Mouse (Mus musculus) naive thymus-derived CD4-positive, alpha-beta T cell, adult 2 months (primary cell): ENCODE data around the gene Qrsl1.
A peak's percentile ranks its signal among the peaks of the same experiment; 100 is the strongest.

Experiments used
- DNase-seq: peaks from one replicate; pipeline ENCODE4 v3.0.0-alpha.2; 2011; ENCODE audit warnings: low read depth

The Qrsl1 gene

GRCm38 (mm10) chr10:43870752-43871151, 30.8 kb downstream of the Qrsl1 start:
- DNase-seq: peak; percentile 65

GRCm38 (mm10) chr10:43856351-43856750, 45.2 kb downstream of the Qrsl1 start:
- no peak for DNase-seq

DNA sequence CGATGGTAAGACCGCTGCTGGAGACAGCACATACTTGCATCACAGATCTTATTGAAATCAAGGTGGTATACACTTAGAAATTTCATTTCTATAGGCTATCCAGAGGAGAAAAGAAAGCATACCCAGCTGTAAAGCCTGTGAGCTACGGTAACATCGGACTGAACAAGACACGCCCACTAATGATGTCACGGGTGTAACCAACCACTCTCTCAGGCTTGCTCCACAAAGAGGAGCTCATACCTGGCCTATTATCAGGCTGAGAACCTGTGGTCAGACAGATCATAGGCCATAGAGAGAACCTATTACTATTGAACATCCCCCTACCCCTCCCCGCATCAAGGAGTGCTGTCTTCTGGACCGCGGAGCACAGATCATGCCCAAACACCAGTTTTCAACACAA, 45.6 kb downstream of the Qrsl1 start:
- DNase-seq: no peak

DNA sequence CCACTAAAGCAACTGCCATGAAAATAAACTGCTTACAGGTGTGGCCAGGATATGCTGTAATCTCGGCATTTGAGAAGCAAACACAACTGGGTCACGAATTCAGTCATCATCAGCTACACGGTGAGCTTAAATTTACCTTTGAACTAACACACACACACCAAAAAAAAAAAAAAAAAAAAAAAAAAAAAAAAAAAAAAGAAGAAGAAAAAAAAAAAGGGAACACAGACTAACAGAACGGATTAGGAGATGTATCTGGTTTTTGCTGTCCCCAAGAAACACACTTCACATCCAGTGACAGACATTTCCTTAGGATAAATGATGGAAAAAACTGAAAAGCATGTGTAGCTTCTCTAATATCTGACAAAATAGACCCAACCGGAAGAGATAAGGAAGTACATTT, 49.6 kb downstream of the Qrsl1 start:
- no peak for DNase-seq

GRCm38 (mm10) chr10:43849478-43849877, 52.1 kb downstream of the Qrsl1 start:
- no peak for DNase-seq

GRCm38 (mm10) chr10:43846141-43846622, 55.4 kb downstream of the Qrsl1 start:
- DNase-seq: no peak

- no peak for DNase-seq
Measured at GRCm38 (mm10) chr10:43845442-43845841, 56.1 kb downstream of the Qrsl1 start.

DNA sequence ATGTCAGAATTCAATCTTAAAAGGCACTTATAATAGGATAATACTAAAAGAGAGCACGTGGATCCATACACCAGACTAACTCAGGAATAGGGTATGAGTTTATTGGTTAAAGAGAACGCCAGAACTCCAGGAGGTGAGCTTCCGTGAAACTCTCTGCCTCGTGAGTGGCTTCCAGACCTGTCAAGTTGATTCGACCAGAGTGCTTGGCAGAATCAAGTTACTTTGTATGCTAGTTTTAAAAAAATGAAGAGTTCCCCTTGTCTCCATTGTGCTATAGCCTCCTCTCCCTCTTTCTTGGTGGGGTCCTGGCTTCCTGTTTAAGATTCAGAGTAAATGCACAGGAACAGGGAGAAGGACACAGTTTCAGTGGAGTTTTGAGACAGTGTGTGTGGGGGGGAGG, 60.1 kb downstream of the Qrsl1 start:
- no peak for DNase-seq

DNA sequence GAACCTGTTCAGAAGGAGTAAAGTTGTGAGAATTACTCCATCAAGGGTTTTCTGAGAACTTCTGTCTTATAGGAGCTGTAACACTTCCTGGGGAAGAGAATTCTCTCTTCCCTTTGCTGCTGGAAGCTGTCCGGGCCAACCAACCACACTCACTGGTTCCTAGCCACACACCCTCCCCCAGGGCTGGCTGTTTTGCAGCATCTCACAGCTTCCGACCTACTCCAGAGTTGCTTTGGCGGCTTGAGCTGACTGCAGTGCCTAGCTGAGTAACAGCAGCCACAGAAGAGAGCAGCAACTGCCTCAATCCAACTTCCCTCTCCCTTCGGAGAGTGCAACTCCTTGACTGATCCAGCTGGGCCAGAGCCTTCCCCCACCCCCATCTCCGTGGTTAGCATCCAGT, 68.7 kb downstream of the Qrsl1 start:
- DNase-seq: no peak

DNA sequence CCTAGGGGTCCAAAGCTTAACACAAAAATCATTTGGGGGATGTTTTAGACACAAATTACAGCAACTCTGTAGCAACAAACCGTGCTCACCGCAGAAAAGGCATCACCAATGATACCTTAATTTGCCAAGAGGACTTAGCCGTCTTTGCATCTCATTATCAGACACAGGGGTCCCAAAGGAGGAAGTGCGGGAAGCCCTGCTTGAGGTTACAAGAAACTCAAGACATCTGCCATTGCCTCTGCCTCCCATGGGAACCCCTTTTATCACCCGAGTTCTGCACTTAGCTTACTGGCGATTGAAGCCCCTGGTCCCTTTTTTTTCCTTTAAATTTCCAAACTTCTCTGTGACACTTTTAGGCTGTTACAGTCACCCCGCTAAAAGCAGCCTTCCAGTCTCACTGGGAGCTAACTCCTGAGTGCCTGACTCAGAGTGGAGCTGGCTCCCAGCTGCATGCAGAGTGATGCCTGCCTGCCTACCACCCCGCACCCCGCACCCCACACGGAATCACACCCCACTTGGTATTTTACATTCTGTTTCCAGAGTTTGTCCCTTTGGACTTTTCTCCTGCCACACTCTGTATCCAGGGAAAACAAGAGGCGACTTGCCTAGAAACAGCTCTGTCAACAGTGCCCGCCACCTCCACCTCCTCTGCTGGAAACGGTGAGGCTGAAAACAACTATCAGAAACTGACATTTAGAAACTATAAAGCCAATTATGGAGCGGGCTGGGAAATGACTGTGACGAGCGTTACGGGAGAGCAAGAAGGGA, 71.1 kb downstream of the Qrsl1 start:
- DNase-seq: no peak

GRCm38 (mm10) chr10:43828686-43829015, 72.9 kb downstream of the Qrsl1 start:
- DNase-seq: no peak

- no peak for DNase-seq
Measured at GRCm38 (mm10) chr10:43827958-43828685, 73.4 kb downstream of the Qrsl1 start.

- DNase-seq: peak; percentile 5
Measured at GRCm38 (mm10) chr10:43826773-43827621, 74.5 kb downstream of the Qrsl1 start.

DNA sequence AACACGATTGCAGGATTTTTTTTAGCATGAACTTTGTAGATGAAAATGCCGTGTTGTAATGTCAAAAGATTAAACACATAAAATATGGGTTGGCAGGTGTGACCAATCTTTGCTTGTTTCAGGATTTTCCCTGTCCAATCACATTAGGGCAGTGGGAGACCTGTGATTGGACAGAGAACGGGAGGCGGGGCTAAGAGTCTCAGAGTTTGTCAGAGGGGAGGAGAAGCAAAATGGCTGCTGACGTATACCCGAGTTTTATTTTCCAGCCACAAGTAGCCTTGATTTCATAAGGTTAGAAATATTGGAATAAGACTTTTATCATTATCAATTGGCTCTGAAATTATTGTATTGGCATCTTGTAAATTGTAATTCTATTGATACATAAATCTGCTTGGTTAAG, 75.8 kb downstream of the Qrsl1 start:
- DNase-seq: no peak

DNA sequence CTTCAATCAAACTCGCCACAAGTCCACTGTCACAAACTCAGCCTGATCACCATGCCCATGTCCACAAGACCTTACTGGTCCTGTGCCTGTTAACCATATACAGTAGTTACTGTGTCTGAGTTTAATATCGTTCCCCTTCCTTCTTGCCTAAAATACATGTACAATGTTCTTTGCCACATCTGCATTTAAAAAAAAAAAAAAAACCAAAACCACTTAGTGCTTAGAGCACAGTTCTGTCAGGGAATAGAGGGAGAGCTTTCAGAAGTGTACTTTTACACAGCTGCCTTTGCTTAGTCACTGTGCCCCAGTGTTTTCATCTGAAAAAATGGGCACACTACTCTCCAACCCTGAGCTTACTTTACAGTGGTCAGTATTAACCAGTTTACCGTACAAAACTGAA, 76.8 kb downstream of the Qrsl1 start:
- DNase-seq: no peak
